7 mouse cellular contexts compared by ENCODE assay signal in the genomic region with DNA sequence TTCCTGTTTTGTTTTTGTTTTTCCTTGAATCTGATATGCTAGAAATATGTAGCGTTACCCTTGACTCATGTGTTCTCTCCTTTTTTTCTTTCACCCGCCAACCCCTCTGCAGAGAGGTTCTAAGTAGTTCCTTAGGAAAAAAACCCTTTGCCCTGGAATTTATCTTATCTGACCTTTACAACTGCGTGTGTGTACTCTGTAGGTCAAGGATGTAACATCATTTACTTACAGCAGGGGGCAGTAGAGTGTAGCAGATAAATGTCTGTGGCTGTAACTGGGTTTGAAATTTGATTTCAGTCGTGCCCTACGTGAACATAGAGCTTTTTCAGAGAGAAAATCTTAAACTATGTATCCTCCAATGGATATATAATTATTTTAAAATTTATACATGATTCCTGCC. TPM values are rescaled to one million over a fixed set of nuclear protein-coding genes. Genes with fewer than 3 reads are reported as not detected.
DNase-seq lines count a peak whose midpoint lies in the region; ATAC-seq and TF ChIP-seq lines count a peak whose summit lies in the region.

No protein-coding gene starts in this region.

- peak; percentile 87 for TF ChIP-seq RAD21 in CH12.LX (IDR thresholded peaks at IDR 0.05; ENCODE audit: low read depth, low read length)

- ATAC-seq in megakaryocyte progenitor cell, adult 5-6 weeks (replicated peaks; ENCODE audit: poor library complexity), result peak; percentile 85

- no peak overlapping the region for H3K4me2 ChIP-seq in CH12.LX (ENCODE audit: insufficient read depth, low read depth, poor library complexity, severe bottlenecking)

- peak; percentile 67 to 82 for TF ChIP-seq CTCF in CH12.LX (conservative IDR thresholded peaks at IDR 0.05 in 1 of 2, IDR thresholded peaks at IDR 0.05 in 1 of 2; ENCODE audit: low read depth in 2 of 2, low read length in 2 of 2)

- intact Hi-C loops in heart, postnatal 10 days (cut with DNase I), result loop anchor here (1.0 kb wide), 2 partner anchors 43 to 260 kb away; no protein-coding TSS in a partner anchor

- no peaks in the 10 kb centered on the region for H3K79me2 ChIP-seq in CH12.LX (replicated peaks; ENCODE audit: control insufficient read depth, extremely low read depth, insufficient read depth, poor library complexity, severe bottlenecking)

- in situ Hi-C loops in CH12.LX (cut with MboI; ENCODE audit: low pct_ligation_motif_present, low pct_unique_long_range_greater_than_20kb, low sequenced_read_pairs), result loop anchor here (10.0 to 25.0 kb wide), 2 partner anchors 466 to 713 kb away; no protein-coding TSS in a partner anchor

- no peaks in the 10 kb centered on the region for H3K4me1 ChIP-seq in CH12.LX (ENCODE audit: control insufficient read depth in 1 of 2, insufficient read depth in 2 of 2)

- H3K9ac ChIP-seq in CH12.LX (ENCODE audit: insufficient read depth, low read depth), result no peak overlapping the region

- H3K9me3 ChIP-seq in CH12.LX (replicated peaks; ENCODE audit: low read length), result peaks cover 11% of the 10 kb centered on the region

- H3K36me3 ChIP-seq in CH12.LX (replicated peaks in 1 of 2; ENCODE audit: control insufficient read depth in 1 of 2, insufficient read depth in 1 of 2, low read length in 1 of 2), result no peaks in the 10 kb centered on the region

- dilution Hi-C loops in CH12.LX (cut with MboI; ENCODE audit: extremely low pct_ligation_motif_present, extremely low pct_unique_long_range_greater_than_20kb, low sequenced_read_pairs), result no loop called here

- TF ChIP-seq POLR2A in CH12.LX (IDR thresholded peaks at IDR 0.05; ENCODE audit: low read depth, low read length), result no peak

- DNase-seq in kidney, adult 9 months, result peak; percentile 49
- no peak for DNase-seq in kidney, postnatal 4 days
- peak; percentile 41 for DNase-seq in CH12.LX (ENCODE audit: extremely low read depth)
- DNase-seq in Muller cell, postnatal 12 days (ENCODE audit: inconsistent ontology term), result peak; percentile 10
- peak; percentile 40 to 58 for DNase-seq in heart, postnatal 10 days
- DNase-seq in spleen, adult 12 weeks (ENCODE audit: low spot score), result no peak

- H3K27me3 ChIP-seq in CH12.LX (replicated peaks), result peaks cover 6% of the 10 kb centered on the region

- TF ChIP-seq EP300 in CH12.LX (IDR thresholded peaks at IDR 0.05; ENCODE audit: low read length), result no peak

- no peak overlapping the region for H3K4me3 ChIP-seq in CH12.LX (replicated peaks in 1 of 3; ENCODE audit: low read depth in 2 of 3, low read length in 2 of 3, poor library complexity in 1 of 3)

- no peak overlapping the region for H3K27ac ChIP-seq in CH12.LX (ENCODE audit: insufficient read depth, low read depth)

TF ChIP-seq in CH12.LX, 34 proteins besides CTCF, POLR2A, EP300 and RAD21:
- TF ChIP-seq MAZ (IDR thresholded peaks at IDR 0.05; ENCODE audit: low read depth, low read length), result no peak
- no peak for TF ChIP-seq CHD1 (IDR thresholded peaks at IDR 0.05; ENCODE audit: low read depth, low read length)
- TF ChIP-seq GABPA (IDR thresholded peaks at IDR 0.05; ENCODE audit: insufficient replicate concordance, low read depth, low read length), result no peak
- no peak for TF ChIP-seq ZMIZ1 (IDR thresholded peaks at IDR 0.05; ENCODE audit: low read depth, low read length)
- TF ChIP-seq ZC3H11A (IDR thresholded peaks at IDR 0.05; ENCODE audit: low read depth, low read length), result 0 out of 2 replicates have a peak, but pooled peaks have one; percentile 8
- peak; percentile 57 for TF ChIP-seq SMC3 (IDR thresholded peaks at IDR 0.05; ENCODE audit: low read depth, low read length)
- no peak for TF ChIP-seq IRF4 (IDR thresholded peaks at IDR 0.05; ENCODE audit: low read depth, low read length)
- TF ChIP-seq JUN (IDR thresholded peaks at IDR 0.05; ENCODE audit: insufficient read depth, low read depth, low read length), result no peak
- TF ChIP-seq MXI1 (IDR thresholded peaks at IDR 0.05; ENCODE audit: low read depth, low read length), result no peak

RNA-seq across cellular contexts. Expression of a gene that starts 13.3 kb away (rescaled TPM):
- total RNA-seq in CH12.LX (2012; rRNA removed) (not detected in 2 replicates), CH12.LX (2014; rRNA removed) (not detected in 2 replicates)
- not detected in 2 replicates for polyA plus RNA-seq in CH12.LX (2012; ENCODE audit: insufficient read length, low read depth)
- total RNA-seq in heart, postnatal 10 days (2021), result not detected
- total RNA-seq in megakaryocyte progenitor cell, adult 5-6 weeks (2015), result not detected in 2 replicates
- not detected in 2 replicates for total RNA-seq in megakaryocyte progenitor cell, adult 5-6 weeks (2017)

RNA-seq across cellular contexts. Expression of a gene that starts 20.0 kb away (rescaled TPM):
- total RNA-seq in CH12.LX (2012; rRNA removed) (not detected in 2 replicates), CH12.LX (2014; rRNA removed) (not detected in 2 replicates)
- polyA plus RNA-seq in CH12.LX (2012; ENCODE audit: insufficient read length, low read depth), result not detected in 2 replicates
- 1 to 10 TPM; 2.4 to 2.6 TPM for total RNA-seq in heart, postnatal 10 days (2021)
- total RNA-seq in megakaryocyte progenitor cell, adult 5-6 weeks (2015), result not detected in 2 replicates
- total RNA-seq in megakaryocyte progenitor cell, adult 5-6 weeks (2017), result not detected in 2 replicates

RNA-seq across cellular contexts. Expression of a gene that starts 40.1 kb away (rescaled TPM):
- total RNA-seq in CH12.LX (2012; rRNA removed) (44.4 and 53.4 TPM in 2 replicates), CH12.LX (2014; rRNA removed) (29.3 and 30.4 TPM in 2 replicates)
- 129 and 144 TPM in 2 replicates for polyA plus RNA-seq in CH12.LX (2012; ENCODE audit: insufficient read length, low read depth)
- 10 to 100 TPM; 12.2 to 14.5 TPM for total RNA-seq in heart, postnatal 10 days (2021)
- total RNA-seq in megakaryocyte progenitor cell, adult 5-6 weeks (2015), result 47.5 and 49.1 TPM in 2 replicates
- total RNA-seq in megakaryocyte progenitor cell, adult 5-6 weeks (2017), result 41.1 and 45.4 TPM in 2 replicates

Comparison
In these comparisons a context has a peak if more than half of its experiments do, and no peak if none do; other contexts are left out.
1. DNase-seq: peak in kidney, adult 9 months (single experiment), CH12.LX (single experiment), Muller cell, postnatal 12 days (single experiment) and heart, postnatal 10 days (2 of 2); none in kidney, postnatal 4 days (0 of 2) and spleen, adult 12 weeks (single experiment).